Mouse (Mus musculus): ENCODE data around the gene Lypd4. TPM values are rescaled to one million over a fixed set of nuclear protein-coding genes. Genes with fewer than 3 reads are reported as not detected.

The Lypd4 gene
- total and polyA plus RNA-seq, 2 experiments: not detected

DNA sequence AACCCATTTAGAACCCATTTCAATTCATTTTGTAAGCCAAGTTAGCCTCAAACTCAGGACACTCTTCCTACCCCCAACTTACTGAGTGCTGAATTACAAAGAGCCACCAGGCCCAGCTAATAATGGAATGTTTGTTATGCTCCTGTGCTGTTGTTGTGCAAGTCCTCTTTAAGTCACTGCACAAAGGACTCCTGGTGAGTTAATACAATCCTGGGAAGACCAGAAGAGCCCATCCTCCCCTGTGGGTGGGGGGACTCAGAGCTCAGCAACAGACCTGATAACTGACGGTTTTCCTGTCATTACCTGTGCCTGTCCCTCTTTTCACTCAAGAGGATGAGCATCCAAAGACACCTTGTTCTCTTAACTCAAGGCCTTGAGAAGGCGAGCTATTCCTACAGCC lies 9.9 kb upstream of the Lypd4 start:
- Histone ChIP-seq H3K36me3 (ENCODE audit: control insufficient read depth, insufficient read depth, low read length) (no peaks in the 10 kb centered on the region), H3K27ac (replicated peaks; ENCODE audit: insufficient read depth, low read depth, low read length) (no peak overlapping the region), H3K4me3 (ENCODE audit: insufficient read depth, low read depth, low read length) (no peak overlapping the region), H3K27me3 (ENCODE audit: control insufficient read depth, insufficient read depth, low read length) (no peaks in the 10 kb centered on the region), H3K79me2 (ENCODE audit: control insufficient read depth, insufficient read depth, low read length) (peaks cover 1% of the 10 kb centered on the region; the same call in 1 of the 2 replicates), H3K4me1 (ENCODE audit: control insufficient read depth, insufficient read depth, low read length) (no peaks in the 10 kb centered on the region), H3K9ac (ENCODE audit: low read depth, low read length) (no peak overlapping the region)
- TF ChIP-seq CTCF (IDR thresholded peaks at IDR 0.05; ENCODE audit: low read depth, low read length): no peak
- no peak for TF ChIP-seq POLR2A (IDR thresholded peaks at IDR 0.05; ENCODE audit: extremely low read depth, insufficient read depth, low read length)
- no peak for DNase-seq (ENCODE audit: extremely low read depth, low read depth, low spot score)
- 81% methylated on average over 2 of the region's 2 CpGs for WGBS

DNA sequence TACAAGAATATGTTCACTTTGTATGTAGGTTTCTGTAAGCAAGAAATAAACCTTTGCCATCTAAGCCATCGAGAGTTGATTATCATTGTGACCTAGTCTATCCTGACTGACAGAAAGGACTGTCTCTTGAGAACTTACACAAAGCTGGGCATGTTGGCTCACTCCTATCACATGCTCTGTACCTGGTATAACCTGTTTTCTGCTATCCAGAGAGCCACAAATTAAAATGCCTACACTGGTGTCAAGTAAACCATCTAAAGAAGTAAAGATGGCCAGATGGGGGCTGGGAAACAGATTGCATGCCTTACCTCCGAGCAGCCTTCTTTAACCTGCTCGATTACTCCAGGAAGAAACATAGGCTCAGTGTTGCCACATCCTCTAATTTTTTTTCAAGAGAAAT lies 7.8 kb upstream of the Lypd4 start:
- H3K27me3 ChIP-seq (ENCODE audit: control insufficient read depth, insufficient read depth, low read length): no peaks in the 10 kb centered on the region
- H3K4me1 ChIP-seq (ENCODE audit: control insufficient read depth, insufficient read depth, low read length): no peaks in the 10 kb centered on the region
- H3K36me3 ChIP-seq (ENCODE audit: control insufficient read depth, insufficient read depth, low read length): no peaks in the 10 kb centered on the region
- no peak overlapping the region for H3K27ac ChIP-seq (replicated peaks; ENCODE audit: insufficient read depth, low read depth, low read length)
- no peak overlapping the region for H3K4me3 ChIP-seq (ENCODE audit: insufficient read depth, low read depth, low read length)
- no peaks in the 10 kb centered on the region for H3K79me2 ChIP-seq (ENCODE audit: control insufficient read depth, insufficient read depth, low read length)
- 74% methylated on average over 3 of the region's 3 CpGs for WGBS
- DNase-seq (ENCODE audit: extremely low read depth, low read depth, low spot score): no peak
- H3K9ac ChIP-seq (ENCODE audit: low read depth, low read length): no peak overlapping the region
- TF ChIP-seq POLR2A (IDR thresholded peaks at IDR 0.05; ENCODE audit: extremely low read depth, insufficient read depth, low read length): no peak
- TF ChIP-seq CTCF (IDR thresholded peaks at IDR 0.05; ENCODE audit: low read depth, low read length): no peak

DNA sequence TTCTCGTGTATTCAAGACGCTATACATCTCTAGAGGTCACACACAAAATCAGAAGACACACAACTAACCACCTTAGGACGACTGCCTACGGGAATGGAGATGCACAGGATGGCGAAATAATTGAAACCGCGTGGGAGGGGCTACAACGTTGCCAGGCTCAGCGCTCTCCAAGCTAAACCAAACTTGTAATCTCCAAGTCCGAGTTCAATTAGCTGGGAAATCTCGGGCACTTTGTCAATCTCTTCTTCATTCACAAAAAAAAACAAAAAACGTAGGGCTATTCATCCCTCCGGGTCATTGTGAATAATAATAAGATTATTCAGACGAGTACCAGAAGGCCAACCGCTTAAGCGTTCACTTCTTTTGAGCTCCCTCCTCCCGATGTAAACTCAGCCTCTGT lies 661 bp downstream of the Lypd4 start:
- TF ChIP-seq POLR2A (IDR thresholded peaks at IDR 0.05; ENCODE audit: extremely low read depth, insufficient read depth, low read length) (no peak), CTCF (IDR thresholded peaks at IDR 0.05; ENCODE audit: low read depth, low read length) (no peak)
- peaks cover 3% of the 10 kb centered on the region; the same call in 1 of the 2 replicates for H3K27me3 ChIP-seq (ENCODE audit: control insufficient read depth, insufficient read depth, low read length)

DNA sequence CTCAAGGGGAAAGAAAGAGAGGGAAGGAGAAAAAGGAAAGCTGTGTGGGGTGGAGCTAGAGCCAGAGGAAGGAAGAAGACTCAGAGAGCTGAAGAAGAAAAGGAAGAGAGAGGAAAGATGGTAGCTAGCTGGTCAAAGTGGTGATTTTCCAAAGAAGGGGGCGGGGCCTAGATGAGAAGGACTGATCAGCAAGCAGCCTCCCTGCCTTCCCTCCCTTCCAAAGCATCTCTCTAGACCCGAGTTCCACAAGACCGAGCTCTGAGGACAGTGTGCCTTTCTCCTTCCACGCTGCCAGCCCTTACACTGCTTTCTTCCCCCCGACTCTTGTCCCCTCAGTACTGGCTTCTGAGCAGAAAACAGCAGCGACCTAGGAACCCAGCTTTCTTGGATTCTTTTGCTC lies 5.6 kb downstream of the Lypd4 start:
- no peak overlapping the region for H3K4me3 ChIP-seq (ENCODE audit: insufficient read depth, low read depth, low read length)

More for the DNA sequence above, 661 bp downstream of the Lypd4 start:
- Histone ChIP-seq H3K36me3 (ENCODE audit: control insufficient read depth, insufficient read depth, low read length) (no peaks in the 10 kb centered on the region), H3K79me2 (ENCODE audit: control insufficient read depth, insufficient read depth, low read length) (no peaks in the 10 kb centered on the region), H3K9ac (ENCODE audit: low read depth, low read length) (no peak overlapping the region), H3K4me3 (ENCODE audit: insufficient read depth, low read depth, low read length) (no peak overlapping the region), H3K4me1 (ENCODE audit: control insufficient read depth, insufficient read depth, low read length) (no peaks in the 10 kb centered on the region), H3K27ac (replicated peaks; ENCODE audit: insufficient read depth, low read depth, low read length) (no peak overlapping the region)
- no peak for DNase-seq (ENCODE audit: extremely low read depth, low read depth, low spot score)
- WGBS: 54% methylated on average over 17 of the region's 17 CpGs

DNA sequence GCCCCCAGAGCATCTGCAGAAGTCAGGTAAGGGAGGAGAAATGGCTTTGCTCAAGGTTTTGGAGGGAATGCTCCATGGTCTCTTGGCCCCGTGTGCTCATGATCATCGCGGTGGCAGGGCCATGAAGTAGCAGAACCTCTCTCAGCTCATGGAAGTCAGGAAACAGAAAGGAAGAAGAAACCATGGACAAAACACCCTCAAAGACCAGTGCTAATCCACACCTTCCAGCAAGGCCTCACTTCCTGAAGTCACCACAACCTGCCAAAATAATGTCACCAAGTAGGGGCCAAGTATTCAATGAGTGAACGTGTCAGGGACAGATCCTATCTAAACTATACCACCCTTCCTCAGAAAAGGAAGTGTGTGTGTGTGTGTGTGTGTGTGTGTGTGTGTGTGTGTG lies 6.9 kb downstream of the Lypd4 start:
- TF ChIP-seq POLR2A (IDR thresholded peaks at IDR 0.05; ENCODE audit: extremely low read depth, insufficient read depth, low read length) (no peak), CTCF (IDR thresholded peaks at IDR 0.05; ENCODE audit: low read depth, low read length) (no peak)
- no peaks in the 10 kb centered on the region for H3K79me2 ChIP-seq (ENCODE audit: control insufficient read depth, insufficient read depth, low read length)
- H3K27me3 ChIP-seq (ENCODE audit: control insufficient read depth, insufficient read depth, low read length): no peaks in the 10 kb centered on the region
- DNase-seq (ENCODE audit: extremely low read depth, low read depth, low spot score): no peak
- no peaks in the 10 kb centered on the region for H3K4me1 ChIP-seq (ENCODE audit: control insufficient read depth, insufficient read depth, low read length)
- no peaks in the 10 kb centered on the region for H3K36me3 ChIP-seq (ENCODE audit: control insufficient read depth, insufficient read depth, low read length)
- H3K4me3 ChIP-seq (ENCODE audit: insufficient read depth, low read depth, low read length): no peak overlapping the region
- H3K9ac ChIP-seq (ENCODE audit: low read depth, low read length): no peak overlapping the region
- no peak overlapping the region for H3K27ac ChIP-seq (replicated peaks; ENCODE audit: insufficient read depth, low read depth, low read length)
- WGBS: 81% methylated on average over 4 of the region's 4 CpGs

More for the DNA sequence above, 5.6 kb downstream of the Lypd4 start:
- WGBS: 34% methylated on average over 6 of the region's 6 CpGs
- TF ChIP-seq POLR2A (IDR thresholded peaks at IDR 0.05; ENCODE audit: extremely low read depth, insufficient read depth, low read length): no peak
- TF ChIP-seq CTCF (IDR thresholded peaks at IDR 0.05; ENCODE audit: low read depth, low read length): no peak
- H3K27ac ChIP-seq (replicated peaks; ENCODE audit: insufficient read depth, low read depth, low read length): no peak overlapping the region
- H3K27me3 ChIP-seq (ENCODE audit: control insufficient read depth, insufficient read depth, low read length): no peaks in the 10 kb centered on the region
- no peak overlapping the region for H3K9ac ChIP-seq (ENCODE audit: low read depth, low read length)
- H3K4me1 ChIP-seq (ENCODE audit: control insufficient read depth, insufficient read depth, low read length): no peaks in the 10 kb centered on the region
- H3K79me2 ChIP-seq (ENCODE audit: control insufficient read depth, insufficient read depth, low read length): no peaks in the 10 kb centered on the region
- no peaks in the 10 kb centered on the region for H3K36me3 ChIP-seq (ENCODE audit: control insufficient read depth, insufficient read depth, low read length)
- DNase-seq (ENCODE audit: extremely low read depth, low read depth, low spot score): no peak

DNA sequence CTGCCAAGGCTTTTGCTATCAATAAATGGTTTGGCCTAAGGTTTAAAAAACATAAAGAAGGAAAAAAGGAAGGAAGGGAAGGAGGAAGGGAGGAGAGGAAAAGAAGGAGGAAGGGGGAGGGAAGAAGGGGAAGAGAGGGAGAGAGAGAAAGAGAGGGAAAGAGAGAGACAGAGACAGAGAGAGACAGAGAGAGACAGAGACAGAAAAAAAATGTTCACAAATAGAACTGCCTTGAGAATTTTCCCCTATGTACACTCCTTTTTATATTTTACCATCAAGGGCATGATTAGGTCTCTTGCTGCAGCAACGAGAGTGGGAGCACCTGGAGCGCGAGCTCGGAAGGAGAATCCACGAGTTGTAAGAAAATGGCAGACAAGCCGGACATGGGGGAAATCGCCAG lies 7.8 kb downstream of the Lypd4 start, which contains the start of gene Gm9844:
Gene Gm9844 (plus strand): TSS at position 301 of the 400 bp plus-strand sequence.
- no peak within 1 kb of the TSS for H3K9ac ChIP-seq (ENCODE audit: low read depth, low read length)
- no peak for DNase-seq (ENCODE audit: extremely low read depth, low read depth, low spot score)
- 84% methylated on average over 7 of the region's 7 CpGs for WGBS
- H3K79me2 ChIP-seq (ENCODE audit: control insufficient read depth, insufficient read depth, low read length): no peaks in the 10 kb centered on the region
- no peaks in the 10 kb centered on the region for H3K27me3 ChIP-seq (ENCODE audit: control insufficient read depth, insufficient read depth, low read length)
- no peak for TF ChIP-seq POLR2A (IDR thresholded peaks at IDR 0.05; ENCODE audit: extremely low read depth, insufficient read depth, low read length)
- no peaks in the 10 kb centered on the region for H3K36me3 ChIP-seq (ENCODE audit: control insufficient read depth, insufficient read depth, low read length)
- H3K4me3 ChIP-seq (ENCODE audit: insufficient read depth, low read depth, low read length): no peak within 1 kb of the TSS
- no peak within 1 kb of the TSS for H3K27ac ChIP-seq (replicated peaks; ENCODE audit: insufficient read depth, low read depth, low read length)
- no peaks in the 10 kb centered on the region for H3K4me1 ChIP-seq (ENCODE audit: control insufficient read depth, insufficient read depth, low read length)

Measured in liver, adult 2 months (tissue).